Mouse (Mus musculus) neural tube, embryonic 13.5 days (tissue): ENCODE measurements around the gene Cfd. TPM values are rescaled to one million over a fixed set of nuclear protein-coding genes. Genes with fewer than 3 reads are reported as not detected.
A peak's percentile ranks its signal among the peaks of the same experiment; 100 is the strongest.

Experiments
- ATAC-seq: fragments of 200-750 bp; cut with Nextera tagmentation; 2 replicates; pipeline ENCODE4 v1.8.0; 2017; ENCODE audit warnings: low read depth, mild to moderate bottlenecking, moderate TSS enrichment, moderate library complexity
- H3K27ac ChIP-seq: fragments of 300-500 bp; sonication (generic); replicated peaks from 2 replicates; pipeline ENCODE4 v1.5.1; 2015; ENCODE audit warnings: moderate library complexity, mild to moderate bottlenecking, inconsistent platforms
- H3K27me3 ChIP-seq: fragments of 300-500 bp; sonication (generic); 2 replicates; pipeline ENCODE4 v1.6.1; 2015; ENCODE audit warnings: mild to moderate bottlenecking, inconsistent platforms
- H3K36me3 ChIP-seq: fragments of 300-500 bp; sonication (generic); 2 replicates; pipeline ENCODE4 v1.6.1; 2015; ENCODE audit warnings: mild to moderate bottlenecking, inconsistent platforms
- H3K4me1 ChIP-seq: fragments of 300-500 bp; sonication (generic); replicated peaks from 2 replicates; pipeline ENCODE4 v1.6.1; 2015; ENCODE audit warnings: inconsistent platforms
- H3K4me2 ChIP-seq: fragments of 300-500 bp; sonication (generic); 2 replicates; pipeline ENCODE4 v1.6.1; 2015; ENCODE audit warnings: inconsistent platforms, mild to moderate bottlenecking, moderate library complexity
- H3K4me3 ChIP-seq: fragments of 300-500 bp; sonication (generic); 2 replicates; pipeline ENCODE4 v1.5.1; 2015; ENCODE audit warnings: mild to moderate bottlenecking, inconsistent platforms
- H3K9ac ChIP-seq: fragments of 300-500 bp; sonication (generic); 2 replicates; pipeline ENCODE4 v1.6.1; 2015; ENCODE audit warnings: moderate library complexity, mild to moderate bottlenecking, inconsistent platforms
- H3K9me3 ChIP-seq: fragments of 300-500 bp; sonication (generic); 2 replicates; pipeline ENCODE4 v1.6.1; 2016; ENCODE audit warnings: inconsistent platforms
- WGBS: fragments of 180-500 bp; shearing (Covaris S2); methylation state at CpG from one replicate; pipeline ENCODE4 v1.1.7; 2015; 5-methylcytosine and 5-hydroxymethylcytosine counted together
- polyA plus RNA-seq: library from polyadenylated mRNA; unstranded; fragments of >200 nt; fragmentation: Nextera tagmentation; extraction: Ambion mirVana; gene quantifications from 2 replicates; pipeline ENCODE4 v1.2.1, GENCODE M21; 2015

Gene Cfd
- polyA plus RNA-seq, 1 experiment from 2014 or later: not detected

DNA sequence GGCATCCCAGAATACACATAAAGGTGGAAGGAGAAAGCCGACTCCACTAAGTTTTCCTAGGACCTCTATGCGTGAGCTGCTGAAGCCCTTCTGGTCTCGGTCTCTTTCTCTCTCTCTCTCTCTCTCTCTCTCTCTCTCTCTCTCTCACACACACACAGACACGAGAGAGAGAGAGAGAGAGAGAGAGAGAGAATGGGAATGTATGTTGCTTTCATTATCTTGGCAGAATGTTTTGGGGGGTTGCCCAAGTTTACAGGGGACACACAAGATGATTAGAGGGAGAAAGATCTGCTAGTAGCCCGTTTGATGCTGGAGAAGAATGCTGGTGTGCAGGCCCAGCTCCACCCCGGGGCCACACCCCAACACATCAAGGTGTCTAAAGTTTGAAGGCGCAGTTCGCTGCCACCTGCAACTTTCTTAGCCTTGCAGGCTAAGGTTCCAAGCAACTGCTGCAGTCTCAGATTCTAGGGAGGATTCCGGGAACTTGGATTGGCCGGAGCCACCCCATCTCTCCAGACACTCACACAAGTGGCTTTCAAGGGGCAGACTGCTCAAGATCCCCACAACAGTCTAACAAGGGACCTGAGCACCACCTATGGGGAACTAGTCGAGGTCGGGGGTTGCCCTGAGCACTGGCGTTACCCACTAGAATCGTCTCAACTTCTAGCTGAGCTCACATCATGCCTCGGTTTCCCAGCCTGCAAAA, 35.3 kb downstream of the Cfd start:
- peak overlapping the region; percentile 96 for H3K4me3 ChIP-seq
- peaks cover 45% of the 10 kb centered on the region for H3K4me1 ChIP-seq
- WGBS: 9% methylated on average over 15 of the region's 15 CpGs
- peak overlapping the region; percentile 76 for H3K4me2 ChIP-seq
- H3K9me3 ChIP-seq: no peaks in the 10 kb centered on the region
- ATAC-seq: 0 out of 2 replicates have a peak, but pooled peaks have one; percentile 1
- H3K9ac ChIP-seq: peak overlapping the region; percentile 94
- H3K36me3 ChIP-seq: peaks cover 4% of the 10 kb centered on the region
- peaks cover 34% of the 10 kb centered on the region for H3K27me3 ChIP-seq
- peak overlapping the region; percentile 96; the same call in 1 of the 2 replicates for H3K27ac ChIP-seq

DNA sequence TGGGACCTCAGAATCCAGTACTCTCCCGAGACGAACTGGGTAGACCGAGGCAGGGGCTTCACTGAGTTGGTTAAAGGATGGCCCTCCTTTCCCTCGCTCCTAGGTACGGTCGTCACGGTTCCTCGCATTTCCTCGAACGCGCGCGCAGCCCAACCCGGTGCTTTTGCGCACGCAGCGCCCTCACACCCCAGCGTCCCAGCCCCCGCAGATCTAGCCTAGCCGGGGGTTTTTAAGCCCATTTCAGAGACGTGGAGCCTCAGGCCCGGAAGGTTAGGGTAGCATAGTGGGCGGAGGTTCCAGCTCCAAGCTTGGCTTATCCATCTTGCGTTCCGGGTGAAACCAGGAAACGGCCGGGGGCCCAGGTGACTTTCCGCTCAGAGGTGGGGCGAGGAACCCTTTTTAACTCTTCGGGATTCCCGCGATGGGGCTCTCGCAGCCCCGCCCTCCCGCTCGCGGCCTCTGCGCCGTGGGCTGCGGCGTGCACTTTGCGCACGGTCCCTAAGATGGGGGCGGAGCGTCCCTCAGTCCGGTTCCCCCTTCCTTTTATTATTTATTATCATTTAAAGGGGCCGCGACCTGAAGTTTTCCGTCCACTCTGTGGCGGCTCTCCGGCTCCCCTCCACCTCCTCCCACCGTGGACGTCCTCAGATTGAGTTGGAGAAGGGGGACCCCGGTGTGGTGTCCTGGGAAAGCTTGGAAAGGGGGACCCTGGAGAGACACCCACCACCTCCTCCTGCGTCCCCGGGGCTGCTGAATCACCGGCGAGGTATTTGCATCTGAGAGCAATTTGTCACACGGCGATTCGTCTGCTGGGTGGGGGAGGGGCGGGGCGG, 36.1 kb downstream of the Cfd start, which contains the start of gene Arid3a:
Gene Arid3a (plus strand): TSS at position 553 of the 833 bp plus-strand sequence.
- H3K9ac ChIP-seq: peak within 1 kb of the TSS; percentile 94
- H3K9me3 ChIP-seq: no peaks in the 10 kb centered on the region
- H3K4me2 ChIP-seq: peak within 1 kb of the TSS; percentile 76
- H3K4me1 ChIP-seq: peaks cover 45% of the 10 kb centered on the region
- peak; percentile 77 for ATAC-seq
- H3K4me3 ChIP-seq: peak within 1 kb of the TSS; percentile 96
- H3K36me3 ChIP-seq: peaks cover 12% of the 10 kb centered on the region
- peak within 1 kb of the TSS; percentile 96 for H3K27ac ChIP-seq
- H3K27me3 ChIP-seq: peaks cover 27% of the 10 kb centered on the region
- under 1% methylated on average over 63 of the region's 63 CpGs for WGBS

DNA sequence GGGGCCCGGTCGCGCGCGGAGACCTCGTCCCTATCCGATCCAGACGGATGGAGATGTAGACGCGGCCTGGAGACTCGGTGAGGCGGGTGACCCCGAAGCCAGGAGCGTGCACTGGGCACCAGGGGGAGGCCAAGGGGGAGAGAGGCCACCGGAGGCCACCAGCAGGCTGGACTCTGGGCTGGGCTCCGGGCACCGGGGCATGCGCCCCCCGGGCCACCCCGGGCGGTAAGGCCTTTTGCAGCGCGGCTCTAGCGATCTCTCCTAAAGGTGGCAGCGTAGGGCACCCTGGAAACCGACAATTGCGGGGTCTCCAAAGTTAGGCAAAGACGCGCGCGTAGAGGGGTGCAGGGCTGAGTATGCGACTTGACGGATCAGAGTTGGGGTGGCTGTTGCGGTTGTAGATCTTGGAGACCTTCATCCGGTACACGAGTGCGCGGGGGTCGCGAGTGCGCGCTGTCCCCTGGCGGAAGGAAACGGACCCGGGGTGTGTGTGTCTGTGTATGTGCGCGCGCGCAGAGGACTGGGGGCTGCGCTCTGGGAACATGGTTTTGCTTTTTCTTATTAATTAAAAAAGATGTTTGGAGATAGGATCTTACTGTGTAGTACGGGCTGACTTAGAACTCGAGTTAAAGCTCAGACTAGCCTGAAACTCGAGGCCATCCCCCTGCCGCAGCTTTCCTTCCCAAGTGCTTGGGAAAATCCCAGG, 36.8 kb downstream of the Cfd start:
- Histone ChIP-seq H3K4me1 (peaks cover 50% of the 10 kb centered on the region), H3K4me3 (peak overlapping the region; percentile 96), H3K27me3 (peaks cover 19% of the 10 kb centered on the region), H3K27ac (peak overlapping the region; percentile 96), H3K9ac (peak overlapping the region; percentile 94), H3K9me3 (no peaks in the 10 kb centered on the region), H3K4me2 (peak overlapping the region; percentile 76), H3K36me3 (peaks cover 19% of the 10 kb centered on the region)
- peak; percentile 44 for ATAC-seq
- 1% methylated on average over 53 of the region's 54 CpGs for whole genome bisulfite sequencing

DNA sequence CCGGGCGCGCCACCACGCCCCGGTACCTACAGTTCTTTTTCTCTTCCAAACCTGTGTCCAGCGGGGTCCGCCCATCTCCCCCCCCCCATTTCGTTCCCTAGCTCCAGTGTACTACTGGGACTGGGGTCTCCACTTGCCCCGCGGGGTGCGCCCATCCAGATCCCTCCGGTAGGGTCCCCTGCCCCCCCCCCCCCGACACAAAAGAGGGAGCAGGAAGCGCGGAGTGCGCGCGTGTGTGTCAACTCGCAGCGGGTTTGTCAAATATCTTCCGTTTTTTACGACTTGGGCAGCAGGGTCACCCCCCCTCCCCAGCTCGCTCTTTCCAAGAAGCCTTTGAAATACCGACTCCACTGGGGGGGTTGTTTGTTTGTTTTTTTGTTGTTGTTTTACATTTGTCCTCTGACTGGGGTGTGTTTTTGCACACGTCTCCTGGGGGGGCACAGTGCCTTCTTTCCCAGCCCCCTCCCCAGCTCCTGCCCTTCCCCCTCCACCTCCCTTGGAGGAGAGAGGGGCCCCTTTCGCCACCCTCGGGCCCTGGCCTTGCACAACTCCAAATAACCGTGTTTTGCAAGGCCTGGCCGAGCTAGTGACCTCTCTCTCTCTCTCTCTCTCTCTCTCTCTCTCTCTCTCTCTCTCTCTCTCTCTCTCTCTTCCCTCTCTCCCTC, 37.5 kb downstream of the Cfd start:
- peaks cover 57% of the 10 kb centered on the region for H3K4me1 ChIP-seq
- peak overlapping the region; percentile 96 for H3K27ac ChIP-seq
- WGBS: under 1% methylated on average over 29 of the region's 29 CpGs
- H3K36me3 ChIP-seq: peaks cover 25% of the 10 kb centered on the region
- H3K9ac ChIP-seq: peak overlapping the region; percentile 94
- peaks cover 12% of the 10 kb centered on the region for H3K27me3 ChIP-seq
- H3K4me3 ChIP-seq: peak overlapping the region; percentile 96
- no peaks in the 10 kb centered on the region for H3K9me3 ChIP-seq
- peak overlapping the region; percentile 76 for H3K4me2 ChIP-seq
- no peak for ATAC-seq

DNA sequence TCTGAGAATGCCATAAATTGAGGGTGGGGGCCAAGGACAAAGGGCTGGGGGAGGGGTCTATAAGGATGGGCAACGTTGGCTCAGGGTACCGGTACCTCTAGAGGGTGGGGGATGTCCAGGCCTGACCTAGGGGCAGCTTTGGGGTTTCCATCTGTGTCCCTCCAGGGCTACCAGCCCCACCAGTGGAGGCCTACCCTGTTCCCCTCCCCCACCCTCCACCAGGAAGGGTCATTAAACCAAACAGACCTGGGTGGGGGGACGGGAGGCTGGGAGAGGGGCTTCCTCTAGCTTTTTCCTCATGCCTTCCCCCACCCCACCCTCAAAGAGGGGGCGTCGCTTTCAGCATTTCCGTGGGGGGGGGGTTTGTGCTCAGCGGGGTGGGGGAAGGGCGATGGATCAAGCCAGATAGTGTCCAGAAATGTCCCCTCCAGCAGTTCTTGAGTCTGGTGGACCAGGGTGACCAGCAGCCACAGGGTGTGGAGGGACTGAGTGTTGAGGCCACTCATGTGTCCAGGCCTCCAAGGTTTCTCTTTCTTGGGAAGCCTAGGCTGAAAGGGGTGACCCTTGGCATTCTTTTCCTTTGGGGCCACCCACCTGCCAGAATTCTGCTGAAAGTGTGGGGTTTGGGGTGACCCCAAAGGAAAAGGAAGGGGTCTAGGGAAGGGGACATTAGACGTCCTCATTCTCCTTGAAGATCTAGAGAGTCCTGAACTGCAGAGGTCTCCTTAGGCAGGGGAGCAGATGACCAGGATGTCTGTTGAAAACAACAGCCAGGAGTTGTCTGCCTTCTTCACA, 38.5 kb downstream of the Cfd start:
- WGBS: 12% methylated on average over 9 of the region's 9 CpGs
- Histone ChIP-seq H3K27ac (peak overlapping the region; percentile 96), H3K36me3 (peaks cover 34% of the 10 kb centered on the region), H3K27me3 (peaks cover 3% of the 10 kb centered on the region; the same call in 1 of the 2 replicates), H3K9me3 (no peaks in the 10 kb centered on the region), H3K9ac (peak overlapping the region; percentile 94), H3K4me3 (peak overlapping the region; percentile 96), H3K4me1 (peaks cover 66% of the 10 kb centered on the region), H3K4me2 (peak overlapping the region; percentile 76)
- ATAC-seq: no peak

DNA sequence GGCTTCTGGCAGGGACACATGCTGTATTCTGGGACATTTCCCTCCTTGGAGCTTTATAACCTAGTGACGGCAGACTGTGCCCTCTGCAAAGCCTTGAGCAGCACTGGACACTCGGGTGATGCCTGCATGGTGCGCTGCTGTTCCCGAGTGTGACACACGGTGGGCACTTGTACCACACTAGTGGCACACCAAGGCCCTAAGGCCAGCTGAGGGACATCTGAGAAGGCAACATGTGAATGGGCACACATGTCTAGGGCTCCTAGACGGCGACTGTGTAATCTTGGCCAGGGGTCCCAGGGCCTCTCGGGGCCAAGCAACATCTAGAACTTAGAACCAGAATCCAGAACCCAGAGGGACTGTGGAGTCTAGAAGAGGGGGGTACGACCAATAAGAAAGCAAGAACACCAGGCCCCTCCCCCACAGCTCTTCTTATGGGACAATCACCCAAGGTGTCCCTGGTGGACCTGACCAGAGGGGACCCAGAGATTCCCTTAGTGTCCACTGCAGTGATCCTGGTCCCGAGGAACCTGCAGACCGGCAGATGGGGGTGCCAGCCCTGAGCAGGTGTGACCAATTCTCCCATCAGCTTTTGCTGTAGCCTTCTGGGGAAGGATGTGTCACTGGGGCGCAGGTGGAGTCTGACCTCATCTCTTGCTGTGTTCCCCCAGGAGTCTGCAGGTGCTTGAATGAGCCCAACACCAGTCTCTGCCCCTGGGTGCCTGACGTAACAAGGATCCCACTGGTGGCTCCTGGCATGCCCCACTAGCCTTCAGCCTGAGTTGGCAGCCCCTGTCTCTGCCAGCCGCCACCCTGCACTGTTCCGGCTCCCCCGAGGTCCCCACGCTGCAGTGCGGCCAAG, 39.5 kb downstream of the Cfd start:
- H3K27ac ChIP-seq: peak overlapping the region; percentile 96
- peaks cover 36% of the 10 kb centered on the region for H3K36me3 ChIP-seq
- peaks cover 77% of the 10 kb centered on the region for H3K4me1 ChIP-seq
- H3K4me2 ChIP-seq: peak overlapping the region; percentile 76
- H3K4me3 ChIP-seq: peak overlapping the region; percentile 96
- WGBS: 76% methylated on average over 18 of the region's 18 CpGs
- no peaks in the 10 kb centered on the region for H3K27me3 ChIP-seq
- no peaks in the 10 kb centered on the region for H3K9me3 ChIP-seq
- ATAC-seq: no peak
- peak overlapping the region; percentile 94 for H3K9ac ChIP-seq

DNA sequence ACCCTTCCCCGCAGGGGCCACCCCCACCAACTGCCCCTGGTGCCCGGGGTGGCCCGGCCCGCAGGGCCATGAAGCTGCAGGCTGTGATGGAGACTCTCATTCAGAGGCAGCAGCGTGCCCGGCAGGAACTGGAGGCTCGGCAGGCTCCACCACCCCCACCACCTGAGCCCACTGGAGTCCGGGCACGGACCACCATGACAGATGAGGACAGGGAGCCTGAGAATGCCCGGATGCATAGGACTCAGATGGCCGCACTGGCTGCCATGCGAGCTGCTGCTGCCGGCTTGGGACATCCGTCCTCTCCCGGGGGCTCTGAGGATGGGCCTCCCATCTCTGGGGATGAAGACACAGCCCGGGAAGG, 40.2 kb downstream of the Cfd start:
- Histone ChIP-seq H3K4me3 (no peak overlapping the region), H3K9ac (peak overlapping the region; percentile 94; the same call in 1 of the 2 replicates), H3K4me1 (peaks cover 79% of the 10 kb centered on the region), H3K27ac (peak overlapping the region; percentile 49; the same call in 1 of the 2 replicates), H3K27me3 (no peaks in the 10 kb centered on the region), H3K4me2 (peak overlapping the region; percentile 76; the same call in 1 of the 2 replicates), H3K9me3 (no peaks in the 10 kb centered on the region), H3K36me3 (peaks cover 40% of the 10 kb centered on the region)
- WGBS: 51% methylated on average over 16 of the region's 16 CpGs
- no peak for ATAC-seq

DNA sequence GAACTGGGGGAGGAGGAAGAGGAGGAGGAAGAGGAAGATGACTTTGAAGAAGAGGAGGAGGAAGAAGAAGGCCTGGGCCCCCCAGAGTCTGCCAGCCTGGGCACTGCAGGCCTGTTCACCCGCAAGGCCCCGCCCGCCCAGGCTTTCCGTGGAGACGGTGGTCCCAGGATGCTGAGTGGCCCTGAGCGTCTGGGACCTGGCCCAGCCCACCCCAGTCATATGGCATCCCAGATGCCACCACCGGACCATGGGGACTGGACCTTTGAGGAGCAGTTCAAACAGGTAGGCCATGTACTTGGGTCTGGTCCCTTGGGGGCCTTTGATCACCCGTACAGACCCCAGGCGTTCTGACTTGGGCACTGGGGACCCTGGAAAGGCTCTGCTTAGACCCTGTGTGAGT, 41.1 kb downstream of the Cfd start:
- Histone ChIP-seq H3K4me2 (0 out of 2 replicates have a peak overlapping the region, but pooled peaks have one; percentile 22), H3K27me3 (no peaks in the 10 kb centered on the region), H3K4me1 (peaks cover 81% of the 10 kb centered on the region), H3K4me3 (no peak overlapping the region), H3K27ac (0 out of 2 replicates have a peak overlapping the region, but pooled peaks have one; percentile 80), H3K36me3 (peaks cover 42% of the 10 kb centered on the region), H3K9me3 (no peaks in the 10 kb centered on the region), H3K9ac (no peak overlapping the region)
- ATAC-seq: no peak
- 81% methylated on average over 9 of the region's 9 CpGs for WGBS

DNA sequence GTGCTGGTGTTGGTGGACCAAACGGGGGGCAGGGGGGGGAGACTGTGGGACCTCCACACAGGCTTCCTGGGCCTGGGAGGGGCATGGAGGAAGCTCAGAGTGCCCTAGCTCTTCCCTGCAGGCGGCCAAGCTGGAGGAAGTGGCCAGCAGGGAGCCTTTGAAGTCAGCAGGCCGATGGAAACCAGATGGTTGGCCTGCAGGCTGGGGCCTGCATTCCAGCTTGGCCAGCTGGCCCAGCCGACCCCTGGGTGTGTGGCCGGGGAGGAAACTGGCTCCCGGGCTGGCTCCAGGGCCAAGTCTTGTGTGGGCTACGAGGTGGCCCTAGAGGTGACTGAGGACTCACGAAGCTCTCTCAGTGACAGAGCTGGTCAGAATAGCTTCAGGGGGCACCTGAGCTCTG, 42.1 kb downstream of the Cfd start:
- peak overlapping the region; percentile 43; the same call in 1 of the 2 replicates for H3K9ac ChIP-seq
- ATAC-seq: no peak

DNA sequence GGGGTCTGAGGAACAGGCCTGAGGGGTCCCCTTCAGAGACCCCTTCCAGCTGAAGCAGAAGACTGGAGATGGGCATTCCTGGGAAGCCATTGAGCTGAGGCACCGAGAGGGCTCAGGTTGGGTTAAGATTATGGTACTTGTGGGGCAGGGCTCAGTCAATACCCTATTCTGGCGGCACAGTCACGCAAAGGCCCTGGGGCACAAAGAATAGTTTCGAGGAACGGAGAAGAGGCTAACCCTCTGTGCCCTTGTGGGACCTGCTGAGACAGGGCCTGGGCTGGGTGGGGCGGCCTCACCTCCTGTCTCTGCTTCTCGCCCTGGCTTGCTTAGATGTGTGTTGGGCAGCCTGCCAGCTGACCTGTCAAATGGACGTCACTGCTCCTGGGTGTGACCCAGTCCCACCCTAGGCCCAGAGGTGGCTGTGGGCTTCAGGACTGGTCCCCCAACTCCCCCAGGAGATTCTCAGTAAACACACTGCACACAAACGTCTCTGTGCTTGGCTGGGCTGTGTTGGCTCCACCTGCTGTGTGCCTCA, 42.6 kb downstream of the Cfd start:
- H3K4me3 ChIP-seq: no peak overlapping the region
- no peak overlapping the region; the same call in 1 of the 2 replicates for H3K4me2 ChIP-seq
- ATAC-seq: no peak
- no peaks in the 10 kb centered on the region for H3K27me3 ChIP-seq
- H3K9ac ChIP-seq: peak overlapping the region; percentile 43; the same call in 1 of the 2 replicates
- WGBS: 62% methylated on average over 9 of the region's 9 CpGs
- peak overlapping the region; percentile 80 for H3K27ac ChIP-seq
- peaks cover 95% of the 10 kb centered on the region for H3K4me1 ChIP-seq
- peaks cover 47% of the 10 kb centered on the region for H3K36me3 ChIP-seq
- H3K9me3 ChIP-seq: no peaks in the 10 kb centered on the region

More for the DNA sequence above, 42.1 kb downstream of the Cfd start:
- no peaks in the 10 kb centered on the region for H3K27me3 ChIP-seq
- 15% methylated on average over 8 of the region's 8 CpGs for WGBS
- no peaks in the 10 kb centered on the region for H3K9me3 ChIP-seq
- peak overlapping the region; percentile 22 for H3K4me2 ChIP-seq
- H3K36me3 ChIP-seq: peaks cover 43% of the 10 kb centered on the region
- no peak overlapping the region for H3K4me3 ChIP-seq
- H3K4me1 ChIP-seq: peaks cover 90% of the 10 kb centered on the region
- peak overlapping the region; percentile 80 for H3K27ac ChIP-seq
